Mouse (Mus musculus) forebrain, postnatal 0 days (tissue): ENCODE measurements around the gene Cela2a. TPM values are rescaled to one million over a fixed set of nuclear protein-coding genes. Genes with fewer than 3 reads are reported as not detected.

Experiments used
- ATAC-seq: fragments of 200-750 bp; cut with Nextera tagmentation; 2 replicates; pipeline ENCODE4 v1.8.0; 2017; ENCODE audit warnings: mild to moderate bottlenecking, moderate library complexity
- DNase-seq: peaks from one replicate; pipeline ENCODE4 v3.0.0-alpha.2; 2015
- H3K27ac ChIP-seq: fragments of 300-500 bp; sonication (generic); 2 replicates; pipeline ENCODE4 v1.5.1; 2014; ENCODE audit warnings: low read depth, mild to moderate bottlenecking, antibody characterized with exemption, low read length, moderate library complexity, mixed read lengths
- H3K27me3 ChIP-seq: fragments of 300-500 bp; sonication (generic); 2 replicates; pipeline ENCODE4 v1.6.1; 2014; ENCODE audit warnings: mild to moderate bottlenecking, low read length, mixed read lengths; ENCODE audit not compliant: insufficient read depth
- H3K36me3 ChIP-seq: fragments of 300-500 bp; sonication (generic); 2 replicates; pipeline ENCODE4 v1.6.1; 2014; ENCODE audit warnings: mild to moderate bottlenecking, moderate library complexity; ENCODE audit not compliant: insufficient read depth
- H3K4me1 ChIP-seq: fragments of 300-500 bp; sonication (generic); 2 replicates; pipeline ENCODE4 v1.6.1; 2014; ENCODE audit warnings: antibody characterized with exemption; ENCODE audit not compliant: insufficient read depth
- H3K4me2 ChIP-seq: fragments of 300-500 bp; sonication (generic); 2 replicates; pipeline ENCODE4 v1.6.1; 2014; ENCODE audit warnings: low read depth, mild to moderate bottlenecking, moderate library complexity
- H3K4me3 ChIP-seq: fragments of 300-500 bp; sonication (generic); 2 replicates; pipeline ENCODE4 v1.5.1; 2014; ENCODE audit warnings: low read depth, low read length, mixed read lengths
- H3K9ac ChIP-seq: fragments of 300-500 bp; sonication (generic); 2 replicates; pipeline ENCODE4 v1.6.1; 2014; ENCODE audit warnings: mild to moderate bottlenecking
- H3K9me3 ChIP-seq: fragments of 300-500 bp; sonication (generic); 2 replicates; pipeline ENCODE4 v1.6.1; 2016; ENCODE audit warnings: low read length
- CTCF ChIP-seq: sonication (generic); IDR thresholded peaks from 2 replicates; pipeline ENCODE4 v1.5.1; 2016; ENCODE audit warnings: antibody characterized with exemption, control low read depth, low read depth
- WGBS: fragments of 180-500 bp; shearing (Covaris S2); extraction: QIAGEN DNeasy Blood & Tissue Kit; methylation state at CpG from one replicate; pipeline ENCODE4 v1.1.7; 2014; 5-methylcytosine and 5-hydroxymethylcytosine counted together
- polyA plus RNA-seq: library from polyadenylated mRNA; unstranded; fragments of >200 nt; fragmentation: Nextera tagmentation; extraction: Ambion mirVana; gene quantifications from 2 replicates; pipeline ENCODE4 v1.2.1, GENCODE M21; 2015
- total RNA-seq: library from RNA; depleted of rRNA; stranded (reverse); fragments of >200 nt; gene quantifications from 2 replicates; pipeline ENCODE4 v1.2.3, GENCODE M21; 2014; rRNA removed

Gene Cela2a
- total and polyA plus RNA-seq, 2 experiments from 2014 or later, result 0.39 TPM; not detected in 1

GRCm38 (mm10) chr4:141771823-141772222 is 54.1 kb downstream of the Cela2a start:
- H3K27me3 ChIP-seq, result no peaks in the 10 kb centered on the region
- H3K36me3 ChIP-seq, result peaks cover 95% of the 10 kb centered on the region
- no peaks in the 10 kb centered on the region for H3K4me1 ChIP-seq
- 90% methylated on average over 8 of the region's 8 CpGs for WGBS
- no peak for DNase-seq
- H3K9me3 ChIP-seq, result no peaks in the 10 kb centered on the region
- H3K4me2 ChIP-seq, result no peak overlapping the region
- H3K4me3 ChIP-seq, result no peak overlapping the region
- no peak overlapping the region for H3K9ac ChIP-seq
- no peak overlapping the region for H3K27ac ChIP-seq
- ATAC-seq, result no peak
- no peak for TF ChIP-seq CTCF

GRCm38 (mm10) chr4:141769501-141770160 is 56.3 kb downstream of the Cela2a start:
- WGBS, result 83% methylated on average over 8 of the region's 8 CpGs
- DNase-seq (no peak), ATAC-seq (no peak)
- TF ChIP-seq CTCF, result no peak
- Histone ChIP-seq H3K4me3 (no peak overlapping the region), H3K27ac (no peak overlapping the region), H3K9ac (no peak overlapping the region), H3K9me3 (no peaks in the 10 kb centered on the region), H3K4me1 (0 out of 2 replicates have a peak, but pooled peaks cover 7% of the 10 kb centered on the region), H3K36me3 (peaks cover 86% of the 10 kb centered on the region), H3K4me2 (no peak overlapping the region), H3K27me3 (no peaks in the 10 kb centered on the region)

- Histone ChIP-seq H3K27ac (peak overlapping the region; percentile 54), H3K9ac (no peak overlapping the region), H3K4me3 (no peak overlapping the region), H3K9me3 (no peaks in the 10 kb centered on the region), H3K36me3 (peaks cover 87% of the 10 kb centered on the region), H3K27me3 (no peaks in the 10 kb centered on the region), H3K4me2 (no peak overlapping the region), H3K4me1 (0 out of 2 replicates have a peak, but pooled peaks cover 7% of the 10 kb centered on the region)
- no peak for TF ChIP-seq CTCF
- DNase-seq (peak; percentile 35), ATAC-seq (peak; percentile 68)
- WGBS, result 70% methylated on average over 19 of the region's 19 CpGs
Observed at GRCm38 (mm10) chr4:141767353-141768036, 58.5 kb downstream of the Cela2a start.

- peak; percentile 68 for ATAC-seq
- peak overlapping the region; percentile 18; the same call in 1 of the 2 replicates for H3K9ac ChIP-seq
Observed at GRCm38 (mm10) chr4:141766668-141767352, 59.1 kb downstream of the Cela2a start.

GRCm38 (mm10) chr4:141766316-141766667 is 59.7 kb downstream of the Cela2a start:
- Histone ChIP-seq H3K4me1 (0 out of 2 replicates have a peak, but pooled peaks cover 7% of the 10 kb centered on the region), H3K4me2 (no peak overlapping the region; the same call in 1 of the 2 replicates), H3K27me3 (no peaks in the 10 kb centered on the region), H3K9ac (peak overlapping the region; percentile 18; the same call in 1 of the 2 replicates), H3K27ac (peak overlapping the region; percentile 54), H3K36me3 (peaks cover 81% of the 10 kb centered on the region), H3K4me3 (no peak overlapping the region), H3K9me3 (no peaks in the 10 kb centered on the region)
- TF ChIP-seq CTCF, result no peak
- ATAC-seq (peak; percentile 34; the same call in 1 of the 2 replicates), DNase-seq (peak; percentile 1)
- WGBS, result 53% methylated on average over 8 of the region's 8 CpGs

More at GRCm38 (mm10) chr4:141766668-141767352, 59.1 kb downstream of the Cela2a start:
- Histone ChIP-seq H3K4me1 (0 out of 2 replicates have a peak, but pooled peaks cover 7% of the 10 kb centered on the region), H3K9me3 (no peaks in the 10 kb centered on the region), H3K36me3 (peaks cover 87% of the 10 kb centered on the region), H3K4me3 (no peak overlapping the region), H3K4me2 (no peak overlapping the region; the same call in 1 of the 2 replicates), H3K27me3 (no peaks in the 10 kb centered on the region), H3K27ac (peak overlapping the region; percentile 54)
- DNase-seq, result peak; percentile 81
- TF ChIP-seq CTCF, result no peak
- WGBS, result 25% methylated on average over 19 of the region's 19 CpGs

GRCm38 (mm10) chr4:141765008-141765407 is 61.0 kb downstream of the Cela2a start:
- Histone ChIP-seq H3K27ac (no peak overlapping the region), H3K4me2 (no peak overlapping the region), H3K36me3 (peaks cover 72% of the 10 kb centered on the region), H3K27me3 (no peaks in the 10 kb centered on the region), H3K4me3 (no peak overlapping the region), H3K4me1 (0 out of 2 replicates have a peak, but pooled peaks cover 7% of the 10 kb centered on the region), H3K9ac (no peak overlapping the region), H3K9me3 (no peaks in the 10 kb centered on the region)
- DNase-seq (no peak), ATAC-seq (no peak)
- TF ChIP-seq CTCF, result no peak
- 93% methylated on average over 3 of the region's 3 CpGs for WGBS

Other genes with a start within 250 kb of the Cela2a start
- gene Fblim1, start 220.1 kb downstream of the Cela2a start, total RNA-seq, result 20.8 and 22.3 TPM in 2 replicates
- 24.9 and 26.1 TPM in 2 replicates for gene Fblim1, start 220.1 kb downstream of the Cela2a start, polyA plus RNA-seq
- 0.33 and 0.54 TPM in 2 replicates for gene Tmem82, start 207.5 kb downstream of the Cela2a start, total RNA-seq
- gene Tmem82, start 207.5 kb downstream of the Cela2a start, polyA plus RNA-seq, result 0.21 and 0.24 TPM in 2 replicates
- gene Slc25a34, start 202.3 kb downstream of the Cela2a start, total RNA-seq, result 4.0 and 4.8 TPM in 2 replicates
- gene Slc25a34, start 202.3 kb downstream of the Cela2a start, polyA plus RNA-seq, result 0.72 and 1.1 TPM in 2 replicates
- 27.3 and 33.7 TPM in 2 replicates for gene Plekhm2, start 161.3 kb downstream of the Cela2a start, total RNA-seq
- 5.0 and 5.6 TPM in 2 replicates for gene Plekhm2, start 161.3 kb downstream of the Cela2a start, polyA plus RNA-seq
- gene Rsc1a1, start 140.6 kb downstream of the Cela2a start, total RNA-seq, result 3.1 and 4.8 TPM in 2 replicates
- 0.36 and 0.53 TPM in 2 replicates for gene Rsc1a1, start 140.6 kb downstream of the Cela2a start, polyA plus RNA-seq
- 17.2 and 20.7 TPM in 2 replicates for gene Ddi2, start 102.7 kb downstream of the Cela2a start, total RNA-seq
- 8.2 and 11.1 TPM in 2 replicates for gene Ddi2, start 102.7 kb downstream of the Cela2a start, polyA plus RNA-seq
- gene Agmat, start 79.5 kb downstream of the Cela2a start, total RNA-seq, result not detected in 2 replicates
- gene Agmat, start 79.5 kb downstream of the Cela2a start, polyA plus RNA-seq, result not detected in 2 replicates
- 14.3 and 19.2 TPM in 2 replicates for gene Dnajc16, start 35.2 kb downstream of the Cela2a start, total RNA-seq
- gene Dnajc16, start 35.2 kb downstream of the Cela2a start, polyA plus RNA-seq, result 4.8 and 6.5 TPM in 2 replicates
- gene Casp9, start 32.5 kb downstream of the Cela2a start, total RNA-seq, result 13.2 and 17.7 TPM in 2 replicates
- 10.6 and 14.7 TPM in 2 replicates for gene Casp9, start 32.5 kb downstream of the Cela2a start, polyA plus RNA-seq
- gene Ctrc, start 20.2 kb upstream of the Cela2a start, total RNA-seq, result not detected in 2 replicates
- gene Ctrc, start 20.2 kb upstream of the Cela2a start, polyA plus RNA-seq, result not detected in 2 replicates
- 24.2 and 30.7 TPM in 2 replicates for gene Efhd2, start 48.8 kb upstream of the Cela2a start, total RNA-seq
- gene Efhd2, start 48.8 kb upstream of the Cela2a start, polyA plus RNA-seq, result 49.7 and 52.2 TPM in 2 replicates
- 2.0 and 3.9 TPM in 2 replicates for gene Fhad1, start 188.9 kb upstream of the Cela2a start, total RNA-seq
- gene Fhad1, start 188.9 kb upstream of the Cela2a start, polyA plus RNA-seq, result 3.5 and 4.6 TPM in 2 replicates